Mouse (Mus musculus) spleen, adult 2 months (tissue): ENCODE results near the gene Zfp276. TPM values are rescaled to one million over a fixed set of nuclear protein-coding genes. Genes with fewer than 3 reads are reported as not detected.
A peak's percentile ranks its signal among the peaks of the same experiment; 100 is the strongest.

Experiments used
- DNase-seq, 2 experiments: peaks; one replicate each; pipeline versions ENCODE4 v3.0.0 to v3.0.0-alpha.2; 2012 to 2021; ENCODE audit warnings: low spot score in 2 of 2, low read depth in 1 of 2
- H3K27ac ChIP-seq: fragments of 200-500 bp; 2 replicates; pipeline ENCODE4 v1.5.1; 2012; ENCODE audit warnings: low read length, inconsistent platforms; ENCODE audit not compliant: insufficient read depth
- H3K27me3 ChIP-seq: fragments of 200-500 bp; 2 replicates; pipeline ENCODE4 v1.6.1; 2012; ENCODE audit warnings: mild to moderate bottlenecking, moderate library complexity, low read length, inconsistent platforms; ENCODE audit not compliant: control insufficient read depth, insufficient read depth
- H3K36me3 ChIP-seq: fragments of 200-500 bp; 2 replicates; pipeline ENCODE4 v1.6.1; 2012; ENCODE audit warnings: mild to moderate bottlenecking, low read length, inconsistent platforms; ENCODE audit not compliant: control insufficient read depth, insufficient read depth
- H3K4me1 ChIP-seq: fragments of 200-500 bp; 2 replicates; pipeline ENCODE4 v1.6.1; 2011; ENCODE audit warnings: inconsistent platforms; ENCODE audit not compliant: control insufficient read depth, insufficient read depth, insufficient read length
- H3K4me3 ChIP-seq: fragments of 200-500 bp; 2 replicates; pipeline ENCODE4 v1.5.1; 2011; ENCODE audit warnings: mild to moderate bottlenecking, inconsistent platforms; ENCODE audit not compliant: insufficient read depth, insufficient read length; ENCODE audit errors: extremely low read depth
- CTCF ChIP-seq: fragments of 200-500 bp; IDR thresholded peaks from 2 replicates; pipeline ENCODE4 v1.5.1; 2011; ENCODE audit warnings: mild to moderate bottlenecking, inconsistent platforms; ENCODE audit not compliant: insufficient read depth, insufficient read length, insufficient replicate concordance; ENCODE audit errors: extremely low read depth
- POLR2A ChIP-seq: fragments of 200-500 bp; IDR thresholded peaks from 2 replicates; pipeline ENCODE4 v1.6.1; 2011; ENCODE audit warnings: low read depth, low read length, inconsistent platforms
- WGBS: fragments of 180-500 bp; shearing (Covaris S2); methylation state at CpG from one replicate; pipeline ENCODE4 v1.1.7; 2018; 5-methylcytosine and 5-hydroxymethylcytosine counted together
- polyA plus RNA-seq: library from polyadenylated mRNA; depleted of rRNA; stranded (reverse); fragments of >200 nt; gene quantifications from 2 replicates; pipeline ENCODE4 v1.2.3, GENCODE M21; 2012; rRNA removed

Gene Zfp276
- polyA plus RNA-seq: 32.6 and 38.7 TPM in 2 replicates

DNA sequence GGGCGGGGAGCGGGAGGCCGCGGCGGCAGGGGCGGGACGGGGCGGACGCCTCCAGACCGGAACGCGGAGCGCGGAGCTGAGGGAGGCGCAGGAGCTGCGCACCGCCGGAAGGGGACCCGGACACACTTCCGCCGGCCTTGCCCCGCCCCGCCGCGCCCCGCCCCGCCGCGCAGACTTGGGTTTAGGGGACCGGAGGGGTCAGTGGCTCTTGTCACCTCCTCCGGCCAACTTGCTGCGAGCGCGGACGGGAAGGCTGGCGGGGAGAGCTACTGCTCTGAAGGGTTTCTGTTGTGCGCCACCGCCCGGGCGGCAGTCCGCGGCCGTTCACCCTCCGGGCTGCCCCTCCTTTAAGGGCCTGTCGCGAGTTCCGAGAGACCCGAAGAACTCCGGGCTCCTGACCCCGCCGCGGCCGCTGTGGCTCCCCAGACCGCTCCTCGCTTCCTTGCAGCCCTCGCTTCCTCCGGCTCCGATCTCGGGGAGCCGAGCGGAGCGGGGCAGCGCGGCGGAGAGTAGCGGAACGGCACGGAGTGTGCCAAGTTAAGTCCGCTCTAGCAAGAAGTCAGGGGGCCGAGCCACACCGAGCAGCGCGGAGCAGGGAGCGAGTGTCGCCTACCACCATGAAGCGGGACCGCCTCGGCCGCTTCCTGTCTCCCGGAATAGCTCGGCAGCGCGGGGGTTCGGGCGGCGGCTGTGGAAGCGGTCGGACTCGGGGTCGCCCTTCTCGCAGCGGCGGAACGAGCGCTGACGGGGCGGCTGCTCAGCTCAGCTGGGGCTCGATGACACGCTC, at the start of gene Zfp276, which contains the start of gene Vps9d1:
Zfp276 (plus strand) TSS at position 97 of the 787 bp plus-strand sequence.
Vps9d1 (minus strand) TSS at position 250 of the 787 bp plus-strand sequence.
- peaks cover 21% of the 10 kb centered on the region for H3K36me3 ChIP-seq
- H3K4me1 ChIP-seq: peaks cover 10% of the 10 kb centered on the region
- H3K27ac ChIP-seq: peak within 1 kb of the TSS; percentile 78
- DNase-seq: peak; percentile 56 to 77
- WGBS: 1% methylated on average over 94 of the region's 99 CpGs
- no peaks in the 10 kb centered on the region for H3K27me3 ChIP-seq
- H3K4me3 ChIP-seq: peak within 1 kb of the TSS; percentile 92
- TF ChIP-seq CTCF (no peak), POLR2A (no peak)

DNA sequence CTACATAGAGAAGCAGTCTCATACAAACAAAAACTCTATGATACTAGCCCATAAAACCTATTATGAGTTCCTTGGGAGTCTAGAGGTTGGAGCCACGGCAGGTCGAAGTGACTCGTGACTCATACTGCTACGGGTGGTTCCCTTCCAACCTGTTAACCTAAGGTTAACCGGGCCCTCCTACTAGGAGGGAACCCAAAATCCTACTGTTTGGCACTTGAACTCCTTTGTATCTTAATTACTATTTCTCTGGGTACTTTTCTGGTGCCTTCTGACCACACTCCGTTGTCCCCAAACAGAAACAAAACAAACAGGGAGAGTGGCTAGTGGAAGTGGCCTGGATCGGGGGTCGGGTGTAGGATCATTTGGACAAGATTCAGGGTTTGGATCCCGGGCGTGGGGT, 42.1 kb upstream of the Zfp276 start:
- DNase-seq: no peak
- TF ChIP-seq POLR2A (no peak), CTCF (no peak)
- H3K4me1 ChIP-seq: peaks cover 8% of the 10 kb centered on the region; the same call in 1 of the 2 replicates
- H3K4me3 ChIP-seq: peak overlapping the region; percentile 87
- WGBS: 18% methylated on average over 10 of the region's 10 CpGs
- H3K27ac ChIP-seq: no peak overlapping the region
- peaks cover 26% of the 10 kb centered on the region for H3K36me3 ChIP-seq
- no peaks in the 10 kb centered on the region for H3K27me3 ChIP-seq

DNA sequence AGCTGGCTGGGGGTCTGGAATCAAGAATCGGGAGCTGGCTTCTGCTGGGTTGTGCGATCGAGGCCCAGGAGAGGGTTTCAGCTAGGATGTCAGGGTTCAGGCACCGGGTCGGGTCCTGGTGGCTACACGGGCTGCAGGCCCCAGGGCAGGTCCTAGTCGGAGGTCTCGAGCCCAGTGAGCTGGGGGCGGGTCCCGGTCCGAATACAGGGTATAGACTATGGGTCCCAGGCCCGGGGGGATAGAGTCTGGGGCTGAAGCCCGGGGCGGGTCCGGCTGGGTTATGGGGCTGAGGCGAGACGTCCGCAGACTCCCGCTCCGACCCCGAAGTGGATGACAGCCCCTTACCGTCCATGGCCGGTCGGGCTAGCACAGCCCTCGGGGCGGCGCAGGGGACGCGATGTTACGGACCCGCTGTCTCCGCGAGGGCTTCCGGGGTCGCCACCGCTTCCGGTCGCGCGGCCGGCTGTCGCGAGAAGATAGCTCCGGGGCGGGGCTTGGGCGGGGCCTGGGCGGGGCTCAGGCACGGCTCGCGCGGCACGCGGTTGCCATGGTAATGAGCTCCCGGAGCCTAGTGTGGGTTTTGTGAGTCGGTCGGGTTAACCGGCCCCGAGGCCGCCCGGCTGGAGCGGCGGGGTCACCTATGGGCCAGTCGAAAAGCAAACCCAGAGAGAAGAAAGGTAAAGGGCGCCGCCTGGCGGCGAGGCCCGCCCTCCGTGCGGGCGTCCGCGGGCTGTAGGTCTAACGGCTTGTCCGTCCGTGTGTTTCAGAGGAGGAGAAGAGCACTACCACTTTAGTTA, 41.5 kb upstream of the Zfp276 start, which contains the start of the genes Chmp1a and Spata33:
Chmp1a (minus strand) TSS at position 443 of the 797 bp plus-strand sequence.
Spata33 (plus strand) TSS at position 512 of the 797 bp plus-strand sequence.
- Histone ChIP-seq H3K27ac (peak within 1 kb of the TSS; percentile 21), H3K27me3 (no peaks in the 10 kb centered on the region), H3K4me1 (peaks cover 8% of the 10 kb centered on the region; the same call in 1 of the 2 replicates), H3K36me3 (peaks cover 21% of the 10 kb centered on the region), H3K4me3 (peak within 1 kb of the TSS; percentile 87)
- WGBS: under 1% methylated on average over 67 of the region's 76 CpGs
- TF ChIP-seq CTCF: peak; percentile 32; the same call in 1 of the 2 replicates
- TF ChIP-seq POLR2A: peak; percentile 92
- DNase-seq: peak; percentile 75 to 81

DNA sequence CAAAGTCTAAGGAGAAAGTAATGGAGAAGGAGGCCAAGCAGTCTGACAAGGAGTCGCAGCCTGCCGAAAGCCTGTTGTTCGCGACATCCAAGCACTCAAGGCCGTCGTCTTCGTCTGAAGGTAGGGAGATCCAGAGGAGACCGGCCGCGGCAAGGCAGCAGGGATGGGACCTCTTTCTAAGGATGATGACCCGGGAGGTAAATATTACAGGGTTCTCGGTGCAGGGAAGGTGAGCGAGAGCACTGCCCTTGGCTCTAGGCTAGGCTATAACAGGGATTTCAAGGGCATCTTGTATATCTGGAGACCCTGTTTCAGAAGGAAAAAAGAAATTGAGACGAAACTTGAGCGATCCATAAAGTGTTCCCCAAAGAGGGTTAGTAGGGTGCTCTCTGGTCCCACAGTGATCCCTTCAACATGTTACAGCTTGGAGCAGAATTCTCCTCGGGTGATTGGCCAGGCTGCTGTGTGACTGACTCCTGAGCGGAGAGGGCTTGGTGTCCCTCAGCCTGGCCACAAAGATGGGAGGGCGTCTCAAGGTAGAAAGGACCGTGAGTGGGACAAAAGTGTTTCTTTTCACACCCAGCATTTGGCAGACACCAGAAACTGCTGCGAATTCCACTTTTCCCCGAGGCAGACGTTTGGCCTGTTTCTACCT, 40.8 kb upstream of the Zfp276 start:
- WGBS: 30% methylated on average over 22 of the region's 22 CpGs
- TF ChIP-seq CTCF: no peak
- TF ChIP-seq POLR2A: no peak
- Histone ChIP-seq H3K27me3 (no peaks in the 10 kb centered on the region), H3K4me3 (peak overlapping the region; percentile 58), H3K4me1 (peaks cover 8% of the 10 kb centered on the region; the same call in 1 of the 2 replicates), H3K27ac (no peak overlapping the region), H3K36me3 (peaks cover 15% of the 10 kb centered on the region)
- DNase-seq: no peak

DNA sequence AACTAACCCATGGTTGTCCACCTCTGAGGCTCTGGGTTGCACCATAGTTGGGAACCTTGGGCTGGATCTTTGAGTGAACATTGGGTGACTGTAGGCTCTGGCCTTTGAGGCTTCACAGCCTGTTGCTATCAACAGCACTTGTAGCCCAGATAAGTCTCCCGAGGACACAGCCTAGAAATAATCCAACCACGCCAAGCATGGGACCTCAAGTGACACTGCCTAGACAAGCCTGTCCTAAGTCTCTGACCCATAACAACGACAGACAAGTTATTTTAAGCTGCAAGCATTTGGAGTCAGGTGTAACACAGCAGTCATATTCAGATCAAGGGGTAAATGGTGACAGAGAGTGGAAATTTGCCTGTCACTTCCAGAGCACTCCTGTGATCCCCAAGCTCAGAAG, 38.6 kb upstream of the Zfp276 start:
- Histone ChIP-seq H3K4me1 (peaks cover 8% of the 10 kb centered on the region; the same call in 1 of the 2 replicates), H3K4me3 (no peak overlapping the region), H3K36me3 (no peaks in the 10 kb centered on the region), H3K27me3 (no peaks in the 10 kb centered on the region), H3K27ac (no peak overlapping the region)
- DNase-seq: no peak
- no peak for TF ChIP-seq POLR2A
- TF ChIP-seq CTCF: no peak
- 76% methylated on average over 3 of the region's 3 CpGs for WGBS

DNA sequence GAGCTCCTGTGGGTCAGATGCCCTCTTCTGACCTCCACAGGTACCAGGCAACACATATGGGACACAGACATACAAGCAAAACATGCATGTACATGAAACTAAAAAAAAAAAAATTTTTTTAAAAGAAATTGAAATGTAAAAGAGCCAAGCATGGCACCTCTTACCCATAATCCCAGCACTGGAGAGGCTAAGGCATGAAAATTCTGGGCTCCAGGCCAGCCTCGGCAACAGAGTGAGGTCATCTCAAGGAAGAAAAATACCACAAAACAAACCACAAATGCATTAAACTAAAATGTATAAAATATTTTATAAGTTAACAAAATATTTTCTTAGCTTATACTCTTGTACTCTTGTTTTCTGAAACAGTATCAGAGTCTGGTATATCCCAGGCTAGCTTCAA, 33.1 kb upstream of the Zfp276 start:
- Histone ChIP-seq H3K27me3 (no peaks in the 10 kb centered on the region), H3K4me1 (peaks cover 4% of the 10 kb centered on the region; the same call in 1 of the 2 replicates), H3K4me3 (no peak overlapping the region), H3K27ac (no peak overlapping the region), H3K36me3 (no peaks in the 10 kb centered on the region)
- WGBS: 21% methylated on average over 1 of the region's 1 CpGs
- no peak for DNase-seq
- no peak for TF ChIP-seq POLR2A
- no peak for TF ChIP-seq CTCF
